Mouse (Mus musculus): ENCODE data around the gene Rufy1. TPM values are rescaled to one million over a fixed set of nuclear protein-coding genes. Genes with fewer than 3 reads are reported as not detected.

The Rufy1 gene
- polyA plus RNA-seq, 1 experiment from 2014 or later: 33.4 TPM

GRCm38 (mm10) chr11:50432896-50433295 lies 2.0 kb upstream of the Rufy1 start:
- peaks cover 11% of the 10 kb centered on the region for H3K4me1 ChIP-seq (ENCODE audit: control insufficient read depth, insufficient read depth, low read length)
- 83% methylated on average over 5 of the region's 5 CpGs for WGBS

DNA sequence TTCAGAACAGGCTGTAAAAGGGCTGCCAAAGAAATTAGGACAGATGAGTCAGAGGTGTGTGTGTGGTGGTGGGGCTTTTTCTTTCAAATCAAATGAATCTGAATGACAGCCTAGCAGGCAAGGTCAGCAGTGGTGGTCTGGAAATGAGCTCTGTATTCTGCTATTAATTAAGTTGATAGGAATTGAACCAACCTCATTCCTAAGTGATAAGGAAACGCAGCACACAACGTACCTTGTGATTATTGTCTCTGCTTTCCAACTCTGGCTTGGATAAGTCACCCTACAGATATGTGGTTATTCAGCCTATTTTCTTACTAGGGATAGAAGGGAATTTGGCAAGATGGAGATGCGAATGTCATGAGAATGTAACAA lies 1.1 kb upstream of the Rufy1 start:
- Histone ChIP-seq H3K27ac (ENCODE audit: low read length) (no peak overlapping the region), H3K4me2 (ENCODE audit: low read depth, low read length) (no peak overlapping the region; the same call in 1 of the 2 replicates), H3K4me1 (ENCODE audit: control insufficient read depth, insufficient read depth, low read length) (peaks cover 11% of the 10 kb centered on the region), H3K4me3 (ENCODE audit: low read length) (no peak overlapping the region), H3K9me3 (replicated peaks; ENCODE audit: control insufficient read depth, low read length) (no peaks in the 10 kb centered on the region), H3K9ac (ENCODE audit: low read length) (no peak overlapping the region), H3K36me3 (ENCODE audit: control insufficient read depth, insufficient read depth) (no peaks in the 10 kb centered on the region), H3K27me3 (ENCODE audit: control insufficient read depth, insufficient read depth, low read length) (no peaks in the 10 kb centered on the region)
- 76% methylated on average over 3 of the region's 3 CpGs for WGBS
- no peak for ATAC-seq (replicated peaks; ENCODE audit: extremely low read depth, insufficient read depth, low FRiP score)

More at GRCm38 (mm10) chr11:50432896-50433295, 2.0 kb upstream of the Rufy1 start:
- Histone ChIP-seq H3K36me3 (ENCODE audit: control insufficient read depth, insufficient read depth) (no peaks in the 10 kb centered on the region), H3K27ac (ENCODE audit: low read length) (no peak overlapping the region), H3K4me2 (ENCODE audit: low read depth, low read length) (no peak overlapping the region), H3K27me3 (ENCODE audit: control insufficient read depth, insufficient read depth, low read length) (no peaks in the 10 kb centered on the region), H3K4me3 (ENCODE audit: low read length) (no peak overlapping the region), H3K9me3 (replicated peaks; ENCODE audit: control insufficient read depth, low read length) (no peaks in the 10 kb centered on the region), H3K9ac (ENCODE audit: low read length) (no peak overlapping the region)
- ATAC-seq (replicated peaks; ENCODE audit: extremely low read depth, insufficient read depth, low FRiP score): no peak

GRCm38 (mm10) chr11:50431134-50432068 lies 476 bp upstream of the Rufy1 start:
- Histone ChIP-seq H3K4me2 (ENCODE audit: low read depth, low read length) (peak overlapping the region; percentile 83), H3K36me3 (ENCODE audit: control insufficient read depth, insufficient read depth) (no peaks in the 10 kb centered on the region), H3K27me3 (ENCODE audit: control insufficient read depth, insufficient read depth, low read length) (no peaks in the 10 kb centered on the region), H3K27ac (ENCODE audit: low read length) (peak overlapping the region; percentile 95), H3K9ac (ENCODE audit: low read length) (peak overlapping the region; percentile 93), H3K4me1 (ENCODE audit: control insufficient read depth, insufficient read depth, low read length) (peaks cover 11% of the 10 kb centered on the region), H3K4me3 (ENCODE audit: low read length) (peak overlapping the region; percentile 76), H3K9me3 (replicated peaks; ENCODE audit: control insufficient read depth, low read length) (no peaks in the 10 kb centered on the region)
- ATAC-seq (replicated peaks; ENCODE audit: extremely low read depth, insufficient read depth, low FRiP score): no peak; the same call in none of the 2 replicates
- WGBS: 27% methylated on average over 32 of the region's 32 CpGs

DNA sequence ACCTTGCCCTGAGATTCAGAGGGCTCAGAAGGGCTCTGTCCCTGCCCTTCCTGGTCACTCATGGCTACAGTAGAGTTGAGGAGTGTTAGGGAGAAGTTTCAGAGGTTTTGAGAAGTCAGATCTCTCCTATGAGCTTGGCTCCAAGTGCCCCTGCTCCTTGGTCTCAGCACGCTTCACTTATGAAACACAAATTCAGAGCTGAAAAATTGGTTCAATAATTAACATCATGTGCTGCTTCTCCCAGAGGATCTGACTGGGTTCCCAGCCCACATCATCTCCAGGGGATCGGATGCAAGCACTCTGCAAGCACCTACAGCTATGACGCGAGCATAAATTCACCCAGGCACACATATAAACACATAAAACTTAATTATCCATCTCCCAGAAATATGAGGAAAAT lies 4.9 kb downstream of the Rufy1 start:
- Histone ChIP-seq H3K9me3 (replicated peaks; ENCODE audit: control insufficient read depth, low read length) (no peaks in the 10 kb centered on the region; the same call in 1 of the 2 replicates), H3K4me3 (ENCODE audit: low read length) (no peak overlapping the region), H3K36me3 (ENCODE audit: control insufficient read depth, insufficient read depth) (no peaks in the 10 kb centered on the region), H3K9ac (ENCODE audit: low read length) (no peak overlapping the region), H3K27ac (ENCODE audit: low read length) (no peak overlapping the region), H3K4me2 (ENCODE audit: low read depth, low read length) (no peak overlapping the region), H3K4me1 (ENCODE audit: control insufficient read depth, insufficient read depth, low read length) (peaks cover 9% of the 10 kb centered on the region), H3K27me3 (ENCODE audit: control insufficient read depth, insufficient read depth, low read length) (no peaks in the 10 kb centered on the region)
- ATAC-seq (replicated peaks; ENCODE audit: extremely low read depth, insufficient read depth, low FRiP score): no peak
- WGBS: 90% methylated on average over 4 of the region's 4 CpGs

GRCm38 (mm10) chr11:50421934-50422780 lies 8.8 kb downstream of the Rufy1 start:
- H3K27me3 ChIP-seq (ENCODE audit: control insufficient read depth, insufficient read depth, low read length): no peaks in the 10 kb centered on the region
- peaks cover 13% of the 10 kb centered on the region for H3K36me3 ChIP-seq (ENCODE audit: control insufficient read depth, insufficient read depth)
- ATAC-seq (replicated peaks; ENCODE audit: extremely low read depth, insufficient read depth, low FRiP score): peak; percentile 82
- H3K27ac ChIP-seq (ENCODE audit: low read length): peak overlapping the region; percentile 38; the same call in 1 of the 2 replicates
- 23% methylated on average over 22 of the region's 22 CpGs for WGBS
- peak overlapping the region; percentile 43 for H3K4me3 ChIP-seq (ENCODE audit: low read length)
- H3K9ac ChIP-seq (ENCODE audit: low read length): peak overlapping the region; percentile 23; the same call in 1 of the 2 replicates
- H3K9me3 ChIP-seq (replicated peaks; ENCODE audit: control insufficient read depth, low read length): no peaks in the 10 kb centered on the region; the same call in 1 of the 2 replicates
- H3K4me1 ChIP-seq (ENCODE audit: control insufficient read depth, insufficient read depth, low read length): peaks cover 4% of the 10 kb centered on the region
- peak overlapping the region; percentile 71 for H3K4me2 ChIP-seq (ENCODE audit: low read depth, low read length)

GRCm38 (mm10) chr11:50421461-50421860 lies 9.5 kb downstream of the Rufy1 start:
- Histone ChIP-seq H3K4me1 (ENCODE audit: control insufficient read depth, insufficient read depth, low read length) (peaks cover 4% of the 10 kb centered on the region), H3K27me3 (ENCODE audit: control insufficient read depth, insufficient read depth, low read length) (no peaks in the 10 kb centered on the region), H3K4me2 (ENCODE audit: low read depth, low read length) (peak overlapping the region; percentile 71), H3K36me3 (ENCODE audit: control insufficient read depth, insufficient read depth) (peaks cover 17% of the 10 kb centered on the region), H3K4me3 (ENCODE audit: low read length) (peak overlapping the region; percentile 43), H3K9me3 (replicated peaks; ENCODE audit: control insufficient read depth, low read length) (no peaks in the 10 kb centered on the region; the same call in 1 of the 2 replicates), H3K27ac (ENCODE audit: low read length) (no peak overlapping the region), H3K9ac (ENCODE audit: low read length) (peak overlapping the region; percentile 23; the same call in 1 of the 2 replicates)
- 52% methylated on average over 5 of the region's 5 CpGs for WGBS
- ATAC-seq (replicated peaks; ENCODE audit: extremely low read depth, insufficient read depth, low FRiP score): no peak

- Histone ChIP-seq H3K9ac (ENCODE audit: low read length) (no peak overlapping the region), H3K4me3 (ENCODE audit: low read length) (no peak overlapping the region), H3K27ac (ENCODE audit: low read length) (no peak overlapping the region), H3K36me3 (ENCODE audit: control insufficient read depth, insufficient read depth) (peaks cover 27% of the 10 kb centered on the region), H3K9me3 (replicated peaks; ENCODE audit: control insufficient read depth, low read length) (no peaks in the 10 kb centered on the region; the same call in 1 of the 2 replicates), H3K4me1 (ENCODE audit: control insufficient read depth, insufficient read depth, low read length) (peaks cover 4% of the 10 kb centered on the region; the same call in 1 of the 2 replicates), H3K27me3 (ENCODE audit: control insufficient read depth, insufficient read depth, low read length) (no peaks in the 10 kb centered on the region), H3K4me2 (ENCODE audit: low read depth, low read length) (no peak overlapping the region)
- no peak for ATAC-seq (replicated peaks; ENCODE audit: extremely low read depth, insufficient read depth, low FRiP score)
- 43% methylated on average over 2 of the region's 2 CpGs for WGBS
These were observed 13.1 kb downstream of the Rufy1 start for GRCm38 (mm10) chr11:50417856-50418255.

- no peaks in the 10 kb centered on the region for H3K27me3 ChIP-seq (ENCODE audit: control insufficient read depth, insufficient read depth, low read length)
- no peak overlapping the region for H3K4me3 ChIP-seq (ENCODE audit: low read length)
- H3K9ac ChIP-seq (ENCODE audit: low read length): no peak overlapping the region
- no peak for ATAC-seq (replicated peaks; ENCODE audit: extremely low read depth, insufficient read depth, low FRiP score)
- H3K4me2 ChIP-seq (ENCODE audit: low read depth, low read length): no peak overlapping the region
- H3K27ac ChIP-seq (ENCODE audit: low read length): no peak overlapping the region
- no peaks in the 10 kb centered on the region for H3K9me3 ChIP-seq (replicated peaks; ENCODE audit: control insufficient read depth, low read length)
- no peaks in the 10 kb centered on the region for H3K4me1 ChIP-seq (ENCODE audit: control insufficient read depth, insufficient read depth, low read length)
- WGBS: 82% methylated on average over 6 of the region's 6 CpGs
- peaks cover 34% of the 10 kb centered on the region for H3K36me3 ChIP-seq (ENCODE audit: control insufficient read depth, insufficient read depth)
These were observed 15.2 kb downstream of the Rufy1 start for GRCm38 (mm10) chr11:50415563-50416241.
